Mouse (Mus musculus) embryonic fibroblast, embryonic 13.5 days (primary cell): ENCODE measurements around the gene Ppard.

Experiments used
- CTCF ChIP-seq: IDR thresholded peaks from 2 replicates; pipeline ENCODE4 v1.5.1; 2011; ENCODE audit warnings: mild to moderate bottlenecking, control low read depth, low read length, moderate library complexity, borderline replicate concordance; ENCODE audit not compliant: insufficient read depth
- POLR2A ChIP-seq: IDR thresholded peaks from 2 replicates; pipeline ENCODE4 v1.6.1; 2011; ENCODE audit warnings: low read depth, mild to moderate bottlenecking, control low read depth, low read length, moderate library complexity

- no peak for TF ChIP-seq POLR2A
- TF ChIP-seq CTCF: no peak
These were observed 93.3 kb downstream of the Ppard start for GRCm38 (mm10) chr17:28325751-28326150.
